Mouse (Mus musculus) heart, adult 2 months (tissue): ENCODE data around the gene Fgf12. TPM values are rescaled to one million over a fixed set of nuclear protein-coding genes. Genes with fewer than 3 reads are reported as not detected.

Experiments
- DNase-seq, 2 experiments: peaks; one replicate each; pipeline ENCODE4 v3.0.0; 2021
- H3K27ac ChIP-seq: fragments of 200-600 bp; 2 replicates; pipeline ENCODE4 v1.8.1; 2022
- H3K27me3 ChIP-seq: fragments of 200-500 bp; 2 replicates; pipeline ENCODE4 v1.6.1; 2012; ENCODE audit warnings: mild to moderate bottlenecking, low read length, inconsistent platforms, mixed read lengths; ENCODE audit not compliant: control insufficient read depth, insufficient read depth
- H3K36me3 ChIP-seq: fragments of 200-500 bp; 2 replicates; pipeline ENCODE4 v1.6.1; 2012; ENCODE audit warnings: low read length, inconsistent platforms; ENCODE audit not compliant: control insufficient read depth, insufficient read depth
- H3K4me1 ChIP-seq: fragments of 200-500 bp; 2 replicates; pipeline ENCODE4 v1.6.1; 2011; ENCODE audit warnings: low read length; ENCODE audit not compliant: control insufficient read depth, insufficient read depth
- H3K4me3 ChIP-seq: fragments of 200-600 bp; 2 replicates; pipeline ENCODE4 v1.8.1; 2022
- H3K79me2 ChIP-seq: fragments of 200-500 bp; replicated peaks from 2 replicates; pipeline ENCODE4 v1.6.1; 2012; ENCODE audit warnings: mild to moderate bottlenecking, inconsistent platforms, low read length, moderate library complexity, mixed read lengths; ENCODE audit not compliant: control insufficient read depth, insufficient read depth
- H3K9ac ChIP-seq: fragments of 200-500 bp; 2 replicates; pipeline ENCODE4 v1.6.1; 2012; ENCODE audit warnings: low read depth, mild to moderate bottlenecking, control low read depth, inconsistent platforms, low read length, mixed read lengths
- CTCF ChIP-seq: fragments of 200-600 bp; IDR thresholded peaks from 2 replicates; pipeline ENCODE4 v1.8.1; 2022; ENCODE audit warnings: antibody characterized with exemption, mild to moderate bottlenecking, moderate library complexity
- EP300 ChIP-seq: fragments of 200-500 bp; IDR thresholded peaks from 2 replicates; pipeline ENCODE4 v1.6.1; 2011; ENCODE audit warnings: low read depth, low read length, control low read depth; ENCODE audit not compliant: insufficient read depth
- POLR2A ChIP-seq: fragments of 200-500 bp; IDR thresholded peaks from 2 replicates; pipeline ENCODE4 v1.6.1; 2011; ENCODE audit warnings: mild to moderate bottlenecking, low read depth, low read length, control low read depth; ENCODE audit not compliant: insufficient read depth
- WGBS: fragments of 180-500 bp; shearing (Covaris S2); methylation state at CpG from one replicate; pipeline ENCODE4 v1.1.7; 2018; 5-methylcytosine and 5-hydroxymethylcytosine counted together
- intact Hi-C: fragments of 180-260 bp; cut with DNase I; formaldehyde crosslinking; loops from one replicate; pipeline ENCODE4 v1.15.1; 2025
- polyA plus RNA-seq: library from polyadenylated mRNA; depleted of rRNA; stranded (reverse); fragments of >200 nt; gene quantifications from 2 replicates; pipeline ENCODE4 v1.2.3, GENCODE M21; 2012
- total RNA-seq, 2 experiments: library from RNA; stranded (reverse); gene quantifications; 2 replicates each; pipeline ENCODE4 v1.2.3; 2021

Gene Fgf12
- total and polyA plus RNA-seq, 3 experiments, result 8.9 to 11.3 (median 9.2) TPM

GRCm38 (mm10) chr16:28389114-28389513 lies 363.8 kb downstream of the Fgf12 start:
- H3K9ac ChIP-seq, result no peak overlapping the region

GRCm38 (mm10) chr16:28374790-28375189 lies 378.1 kb downstream of the Fgf12 start:
- no peak for DNase-seq
- WGBS, result 69% methylated on average over 2 of the region's 2 CpGs
- no peaks in the 10 kb centered on the region for H3K4me1 ChIP-seq
- no peaks in the 10 kb centered on the region for H3K79me2 ChIP-seq
- intact Hi-C loops, result no loop called here
- H3K9ac ChIP-seq, result no peak overlapping the region
- TF ChIP-seq EP300 (no peak), CTCF (no peak), POLR2A (no peak)
- H3K27me3 ChIP-seq, result no peaks in the 10 kb centered on the region
- no peaks in the 10 kb centered on the region for H3K36me3 ChIP-seq
- no peak overlapping the region for H3K4me3 ChIP-seq
- no peak overlapping the region for H3K27ac ChIP-seq

More at GRCm38 (mm10) chr16:28389114-28389513, 363.8 kb downstream of the Fgf12 start:
- H3K4me1 ChIP-seq, result no peaks in the 10 kb centered on the region
- H3K79me2 ChIP-seq, result no peaks in the 10 kb centered on the region
- WGBS, result 67% methylated on average over 4 of the region's 4 CpGs
- H3K27ac ChIP-seq, result no peak overlapping the region
- H3K27me3 ChIP-seq, result no peaks in the 10 kb centered on the region
- TF ChIP-seq POLR2A (no peak), EP300 (no peak), CTCF (no peak)
- intact Hi-C loops, result no loop called here
- H3K36me3 ChIP-seq, result no peaks in the 10 kb centered on the region
- DNase-seq, result no peak
- H3K4me3 ChIP-seq, result no peak overlapping the region

GRCm38 (mm10) chr16:28373311-28373710 lies 379.6 kb downstream of the Fgf12 start:
- no peak for DNase-seq
- TF ChIP-seq POLR2A, result no peak
- TF ChIP-seq EP300, result no peak
- no peak for TF ChIP-seq CTCF
- Histone ChIP-seq H3K27me3 (no peaks in the 10 kb centered on the region), H3K79me2 (no peaks in the 10 kb centered on the region), H3K36me3 (no peaks in the 10 kb centered on the region), H3K9ac (no peak overlapping the region), H3K4me1 (no peaks in the 10 kb centered on the region), H3K4me3 (no peak overlapping the region), H3K27ac (no peak overlapping the region)
- intact Hi-C loops, result no loop called here

GRCm38 (mm10) chr16:28350624-28351023 lies 402.2 kb downstream of the Fgf12 start:
- DNase-seq, result no peak
- no peak for TF ChIP-seq CTCF
- no peak for TF ChIP-seq EP300
- no peak for TF ChIP-seq POLR2A
- H3K79me2 ChIP-seq, result no peaks in the 10 kb centered on the region
- no peak overlapping the region for H3K4me3 ChIP-seq
- 20% methylated on average over 2 of the region's 2 CpGs for WGBS
- H3K9ac ChIP-seq, result no peak overlapping the region
- no peaks in the 10 kb centered on the region for H3K36me3 ChIP-seq
- H3K27ac ChIP-seq, result no peak overlapping the region
- intact Hi-C loops, result no loop called here
- H3K27me3 ChIP-seq, result no peaks in the 10 kb centered on the region
- no peaks in the 10 kb centered on the region for H3K4me1 ChIP-seq

- H3K36me3 ChIP-seq, result no peaks in the 10 kb centered on the region
- no peak for TF ChIP-seq CTCF
- TF ChIP-seq EP300, result no peak
- no peak for TF ChIP-seq POLR2A
- H3K79me2 ChIP-seq, result no peaks in the 10 kb centered on the region
- no peaks in the 10 kb centered on the region for H3K27me3 ChIP-seq
- no peak overlapping the region for H3K27ac ChIP-seq
- 55% methylated on average over 6 of the region's 6 CpGs for WGBS
- intact Hi-C loops, result no loop called here
- no peak overlapping the region for H3K4me3 ChIP-seq
- no peak for DNase-seq
- H3K9ac ChIP-seq, result no peak overlapping the region
- H3K4me1 ChIP-seq, result no peaks in the 10 kb centered on the region
These were observed 407.5 kb downstream of the Fgf12 start for GRCm38 (mm10) chr16:28345323-28345722.

- no peak for TF ChIP-seq CTCF
- TF ChIP-seq EP300, result no peak
- TF ChIP-seq POLR2A, result no peak
- Histone ChIP-seq H3K36me3 (no peaks in the 10 kb centered on the region), H3K4me1 (no peaks in the 10 kb centered on the region), H3K27ac (no peak overlapping the region), H3K4me3 (no peak overlapping the region), H3K27me3 (no peaks in the 10 kb centered on the region), H3K79me2 (no peaks in the 10 kb centered on the region), H3K9ac (no peak overlapping the region)
- no peak for DNase-seq
- WGBS, result 74% methylated on average over 1 of the region's 1 CpGs
- intact Hi-C loops, result no loop called here
These were observed 414.9 kb downstream of the Fgf12 start for GRCm38 (mm10) chr16:28337930-28338329.
